Mouse (Mus musculus) heart, adult 2 months (tissue): ENCODE data around the gene Hdac4.

Experiments
- CTCF ChIP-seq: fragments of 200-600 bp; IDR thresholded peaks from 2 replicates; pipeline ENCODE4 v1.8.1; 2022; ENCODE audit warnings: antibody characterized with exemption, mild to moderate bottlenecking, moderate library complexity
- POLR2A ChIP-seq: fragments of 200-500 bp; IDR thresholded peaks from 2 replicates; pipeline ENCODE4 v1.6.1; 2011; ENCODE audit warnings: mild to moderate bottlenecking, low read depth, low read length, control low read depth; ENCODE audit not compliant: insufficient read depth

GRCm38 (mm10) chr1:92107996-92108395 is 87.5 kb downstream of the Hdac4 start:
- no peak for TF ChIP-seq CTCF
- TF ChIP-seq POLR2A, result no peak
